Mouse (Mus musculus) intestine, postnatal 0 days (tissue): ENCODE data around the gene Fadd. TPM values are rescaled to one million over a fixed set of nuclear protein-coding genes. Genes with fewer than 3 reads are reported as not detected.
A peak's percentile ranks its signal among the peaks of the same experiment; 100 is the strongest.

Experiments
- ATAC-seq: fragments of 200-750 bp; cut with Nextera tagmentation; 2 replicates; pipeline ENCODE4 v1.8.0; 2017; ENCODE audit warnings: mild to moderate bottlenecking, moderate TSS enrichment, moderate library complexity
- H3K27ac ChIP-seq: fragments of 300-500 bp; sonication (generic); 2 replicates; pipeline ENCODE4 v1.5.1; 2014; ENCODE audit warnings: mild to moderate bottlenecking, low read depth, low read length, moderate library complexity
- H3K27me3 ChIP-seq: fragments of 300-500 bp; sonication (generic); replicated peaks from 2 replicates; pipeline ENCODE4 v1.6.1; 2014; ENCODE audit warnings: low read length, mixed read lengths; ENCODE audit not compliant: control insufficient read depth, insufficient read depth
- H3K36me3 ChIP-seq: fragments of 300-500 bp; sonication (generic); 2 replicates; pipeline ENCODE4 v1.6.1; 2014; ENCODE audit warnings: mild to moderate bottlenecking, moderate library complexity; ENCODE audit not compliant: control insufficient read depth, insufficient read depth
- H3K4me1 ChIP-seq: fragments of 300-500 bp; sonication (generic); replicated peaks from 2 replicates; pipeline ENCODE4 v1.6.1; 2014; ENCODE audit warnings: antibody characterized with exemption, low read length, mixed read lengths; ENCODE audit not compliant: control insufficient read depth, insufficient read depth
- H3K4me2 ChIP-seq: fragments of 300-500 bp; sonication (generic); replicated peaks from 2 replicates; pipeline ENCODE4 v1.6.1; 2014; ENCODE audit warnings: low read depth, mild to moderate bottlenecking, moderate library complexity
- H3K4me3 ChIP-seq: fragments of 300-500 bp; sonication (generic); 2 replicates; pipeline ENCODE4 v1.5.1; 2014; ENCODE audit warnings: low read depth, low read length
- H3K9ac ChIP-seq: fragments of 300-500 bp; sonication (generic); 2 replicates; pipeline ENCODE4 v1.6.1; 2014; ENCODE audit warnings: mild to moderate bottlenecking, low read depth, low read length
- H3K9me3 ChIP-seq: fragments of 300-500 bp; sonication (generic); 2 replicates; pipeline ENCODE4 v1.6.1; 2016; ENCODE audit warnings: mixed run types; ENCODE audit not compliant: control insufficient read depth
- CTCF ChIP-seq: sonication (generic); IDR thresholded peaks from 2 replicates; pipeline ENCODE4 v1.5.1; 2016; ENCODE audit warnings: low read depth, mild to moderate bottlenecking, control low read depth, antibody characterized with exemption, moderate library complexity
- WGBS: fragments of 180-500 bp; shearing (Covaris S2); extraction: QIAGEN DNeasy Blood & Tissue Kit; methylation state at CpG from one replicate; pipeline ENCODE4 v1.1.7; 2014; 5-methylcytosine and 5-hydroxymethylcytosine counted together
- polyA plus RNA-seq: library from polyadenylated mRNA; unstranded; fragments of >200 nt; fragmentation: Nextera tagmentation; extraction: Ambion mirVana; gene quantifications from 2 replicates; pipeline ENCODE4 v1.2.1, GENCODE M21; 2015

The Fadd gene
- polyA plus RNA-seq, 1 experiment from 2014 or later, result 13.4 TPM

GRCm38 (mm10) chr7:144549904-144550566, 32.2 kb downstream of the Fadd start:
- peaks cover 19% of the 10 kb centered on the region; the same call in 1 of the 2 replicates for H3K36me3 ChIP-seq
- H3K9ac ChIP-seq, result no peak overlapping the region
- H3K4me3 ChIP-seq, result no peak overlapping the region
- no peak for ATAC-seq
- no peak overlapping the region for H3K4me2 ChIP-seq
- H3K9me3 ChIP-seq, result no peaks in the 10 kb centered on the region
- peak; percentile 41 for TF ChIP-seq CTCF
- 97% methylated on average over 2 of the region's 2 CpGs for WGBS
- H3K27ac ChIP-seq, result no peak overlapping the region
- H3K27me3 ChIP-seq, result no peaks in the 10 kb centered on the region
- H3K4me1 ChIP-seq, result no peaks in the 10 kb centered on the region

- 85% methylated on average over 3 of the region's 3 CpGs for WGBS
- no peak overlapping the region for H3K4me2 ChIP-seq
- ATAC-seq, result no peak
- no peak for TF ChIP-seq CTCF
- no peak overlapping the region for H3K4me3 ChIP-seq
- H3K27ac ChIP-seq, result no peak overlapping the region
- H3K36me3 ChIP-seq, result peaks cover 16% of the 10 kb centered on the region; the same call in 1 of the 2 replicates
- no peak overlapping the region for H3K9ac ChIP-seq
- H3K27me3 ChIP-seq, result no peaks in the 10 kb centered on the region
- no peaks in the 10 kb centered on the region for H3K9me3 ChIP-seq
- H3K4me1 ChIP-seq, result no peaks in the 10 kb centered on the region
Observed at GRCm38 (mm10) chr7:144545231-144545630, 37.0 kb downstream of the Fadd start.

GRCm38 (mm10) chr7:144541351-144541750, 40.9 kb downstream of the Fadd start:
- Histone ChIP-seq H3K36me3 (peaks cover 6% of the 10 kb centered on the region; the same call in 1 of the 2 replicates), H3K4me3 (no peak overlapping the region), H3K9me3 (no peaks in the 10 kb centered on the region), H3K4me1 (no peaks in the 10 kb centered on the region), H3K27me3 (no peaks in the 10 kb centered on the region), H3K27ac (no peak overlapping the region), H3K9ac (no peak overlapping the region), H3K4me2 (no peak overlapping the region)
- 95% methylated on average over 5 of the region's 5 CpGs for WGBS
- no peak for ATAC-seq
- TF ChIP-seq CTCF, result no peak

- TF ChIP-seq CTCF, result no peak
- Histone ChIP-seq H3K4me1 (no peaks in the 10 kb centered on the region), H3K27ac (no peak overlapping the region), H3K36me3 (no peaks in the 10 kb centered on the region; the same call in 1 of the 2 replicates), H3K9me3 (no peaks in the 10 kb centered on the region), H3K9ac (no peak overlapping the region), H3K4me2 (no peak overlapping the region), H3K27me3 (no peaks in the 10 kb centered on the region), H3K4me3 (no peak overlapping the region)
- no peak for ATAC-seq
- 84% methylated on average over 2 of the region's 2 CpGs for WGBS
Observed at GRCm38 (mm10) chr7:144539146-144539545, 43.1 kb downstream of the Fadd start.

DNA sequence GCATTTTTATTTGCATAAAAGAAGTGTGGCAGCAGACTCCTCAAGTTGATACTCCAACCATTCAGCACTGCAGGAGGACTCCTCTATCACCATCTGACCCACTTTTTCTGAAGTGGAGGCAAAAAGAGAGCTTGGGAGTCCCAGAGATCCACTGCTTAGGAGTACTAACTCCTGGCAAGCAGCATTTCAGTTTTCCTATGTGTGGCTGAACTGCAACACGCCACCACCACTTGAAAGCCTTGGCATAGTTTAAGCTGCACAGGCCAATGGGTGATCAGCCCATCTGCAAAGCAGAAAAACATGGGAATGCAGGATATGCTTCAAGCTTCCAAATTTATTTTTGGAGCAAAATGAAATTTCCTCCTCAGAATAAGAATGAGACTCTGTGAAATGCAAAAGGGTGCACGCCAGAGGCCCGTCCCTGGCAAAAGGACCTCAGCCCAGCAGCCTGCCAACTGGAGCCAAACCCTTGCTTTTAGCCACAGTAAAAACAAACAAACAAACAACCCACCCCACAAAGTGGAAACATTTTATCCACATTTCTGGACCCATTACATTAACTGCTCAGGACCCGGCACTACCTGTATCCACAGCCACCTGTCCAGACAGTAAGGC, 44.1 kb downstream of the Fadd start:
- Histone ChIP-seq H3K4me2 (no peak overlapping the region), H3K9me3 (no peaks in the 10 kb centered on the region), H3K27me3 (no peaks in the 10 kb centered on the region), H3K27ac (no peak overlapping the region; the same call in 1 of the 2 replicates), H3K4me3 (no peak overlapping the region), H3K9ac (no peak overlapping the region), H3K36me3 (no peaks in the 10 kb centered on the region; the same call in 1 of the 2 replicates), H3K4me1 (no peaks in the 10 kb centered on the region)
- ATAC-seq, result no peak
- WGBS, result 88% methylated on average over 4 of the region's 4 CpGs
- no peak for TF ChIP-seq CTCF

GRCm38 (mm10) chr7:144536367-144536766, 45.9 kb downstream of the Fadd start:
- no peak for TF ChIP-seq CTCF
- Histone ChIP-seq H3K27ac (no peak overlapping the region), H3K4me2 (no peak overlapping the region), H3K9ac (no peak overlapping the region), H3K4me3 (no peak overlapping the region), H3K4me1 (no peaks in the 10 kb centered on the region), H3K9me3 (no peaks in the 10 kb centered on the region), H3K36me3 (no peaks in the 10 kb centered on the region; the same call in 1 of the 2 replicates), H3K27me3 (no peaks in the 10 kb centered on the region)
- WGBS, result 85% methylated on average over 3 of the region's 3 CpGs
- ATAC-seq, result no peak
